Mouse (Mus musculus) MEL (cell line): ENCODE results near the gene Sh3bgrl.
A peak's percentile ranks its signal among the peaks of the same experiment; 100 is the strongest.

ENCODE experiments used
- CTCF ChIP-seq, 3 experiments: IDR thresholded peaks in 2 of 3; conservative IDR thresholded peaks in 1 of 3; 2 replicates each; pipeline ENCODE4 v1.5.1; 2011 to 2012; ENCODE audit warnings: low read length in 3 of 3, low read depth in 2 of 3, mild to moderate bottlenecking in 2 of 3, improper control_type of control experiment in 1 of 3, inconsistent platforms in 1 of 3, mixed read lengths in 1 of 3, moderate library complexity in 1 of 3; ENCODE audit not compliant: control insufficient read depth in 1 of 3, insufficient read depth in 1 of 3, poor library complexity in 1 of 3, severe bottlenecking in 1 of 3
- GABPA ChIP-seq: IDR thresholded peaks from 2 replicates; pipeline ENCODE4 v1.6.1; 2012; ENCODE audit warnings: low read depth, mild to moderate bottlenecking, inconsistent platforms, low read length, improper control_type of control experiment, moderate library complexity
- MXI1 ChIP-seq: IDR thresholded peaks from 2 replicates; pipeline ENCODE4 v1.6.1; 2011; ENCODE audit warnings: mild to moderate bottlenecking, low read depth, low read length, improper control_type of control experiment
- NRF1 ChIP-seq: IDR thresholded peaks from 2 replicates; pipeline ENCODE4 v1.6.1; 2014; ENCODE audit warnings: low read depth, mild to moderate bottlenecking, inconsistent platforms, low read length, improper control_type of control experiment, moderate library complexity; ENCODE audit not compliant: poor library complexity, insufficient read depth, severe bottlenecking
- RAD21 ChIP-seq: IDR thresholded peaks from 2 replicates; pipeline ENCODE4 v1.6.1; 2011; ENCODE audit warnings: mild to moderate bottlenecking, low read depth, low read length, improper control_type of control experiment

DNA sequence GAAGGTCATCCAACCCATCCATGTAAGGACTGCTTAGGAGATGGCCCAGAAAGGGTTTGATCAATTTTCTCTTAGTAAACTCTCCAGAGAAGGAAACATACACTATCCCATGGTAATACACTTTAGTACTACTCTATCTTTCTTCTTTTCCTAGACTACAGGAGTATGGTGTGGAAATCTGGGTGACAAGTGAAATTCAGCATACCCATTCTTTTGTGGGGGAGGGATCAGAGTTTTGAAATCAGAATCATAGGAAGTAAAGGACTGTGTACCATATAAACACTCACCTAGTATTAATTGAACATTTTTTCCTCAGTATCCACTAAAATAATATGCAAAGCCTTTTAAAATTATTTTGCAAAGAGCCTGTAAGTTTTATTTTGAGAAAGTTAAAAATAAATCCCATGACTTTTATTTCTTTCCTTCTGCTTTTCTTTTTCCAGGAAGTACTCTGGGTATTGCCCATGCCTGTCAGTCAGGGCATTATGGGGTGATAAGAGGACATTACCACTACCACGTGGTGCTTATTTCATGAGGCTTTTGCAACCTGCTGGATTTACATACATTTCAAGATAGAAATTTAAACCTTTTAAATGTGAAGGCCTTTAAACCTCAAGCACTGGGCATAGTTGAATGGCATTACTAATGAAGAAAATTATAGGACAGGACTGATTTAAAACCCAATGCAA, 13.1 kb downstream of the Sh3bgrl start:
- no peak for TF ChIP-seq GABPA
- TF ChIP-seq CTCF (IDR thresholded peaks at IDR 0.05 in 2 of 3, conservative IDR thresholded peaks at IDR 0.05 in 1 of 3; ENCODE audit: control insufficient read depth in 1 of 3, insufficient read depth in 1 of 3, low read depth in 2 of 3, low read length in 3 of 3, poor library complexity in 1 of 3, severe bottlenecking in 1 of 3) = no peak
- peak; percentile 90 for TF ChIP-seq MXI1
- no peak for TF ChIP-seq RAD21
- TF ChIP-seq NRF1 = no peak
